Mouse (Mus musculus): ENCODE data around the gene Crybg2.

DNA sequence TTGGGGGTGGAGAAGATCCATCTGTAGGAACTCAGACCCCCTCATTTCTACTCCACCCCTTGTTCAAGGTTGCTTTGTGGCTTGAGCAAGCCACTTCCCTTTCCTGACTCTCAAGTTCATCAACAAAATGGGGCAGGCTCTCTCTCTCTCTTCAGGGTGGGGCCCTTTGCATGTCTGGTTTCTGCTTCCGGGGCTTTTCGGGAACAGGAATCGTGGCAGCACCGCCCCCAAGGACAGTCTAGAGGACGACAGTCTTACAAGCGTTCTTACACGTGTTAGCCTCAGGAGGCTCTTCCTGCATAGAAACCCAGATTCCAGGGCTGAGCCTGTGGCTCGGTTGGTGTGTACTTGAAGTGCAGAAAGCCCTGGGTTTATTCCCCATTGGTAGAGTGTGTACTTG is 56.4 kb downstream of the Crybg2 start:
- TF ChIP-seq CTCF (IDR thresholded peaks at IDR 0.05; ENCODE audit: low read depth) (no peak), EP300 (IDR thresholded peaks at IDR 0.05; ENCODE audit: low read depth) (no peak)
